Mouse (Mus musculus): ENCODE measurements at regions not wholly inside any gene's neighbourhood (a gene's known extent, or its start where the extent isn't known, plus 50 kb on each side); places are given as distances from the start of the nearest gene placed in this dataset.

- no peak overlapping the region for H3K4me2 ChIP-seq (ENCODE audit: low read depth, low read length)
- no peak overlapping the region for H3K4me3 ChIP-seq (ENCODE audit: low read length)
- no peak overlapping the region for H3K27ac ChIP-seq (ENCODE audit: low read length)
- H3K4me1 ChIP-seq (ENCODE audit: control insufficient read depth, insufficient read depth, low read length) = no peaks in the 10 kb centered on the region
- no peak for ATAC-seq (replicated peaks; ENCODE audit: extremely low read depth, insufficient read depth, low FRiP score)
- peaks cover 3% of the 10 kb centered on the region; the same call in 1 of the 2 replicates for H3K9me3 ChIP-seq (replicated peaks; ENCODE audit: control insufficient read depth, low read length)
- 79% methylated on average over 10 of the region's 10 CpGs for WGBS
- no peaks in the 10 kb centered on the region for H3K27me3 ChIP-seq (ENCODE audit: control insufficient read depth, insufficient read depth, low read length)
- H3K36me3 ChIP-seq (ENCODE audit: control insufficient read depth, insufficient read depth) = no peaks in the 10 kb centered on the region
- H3K9ac ChIP-seq (ENCODE audit: low read length) = no peak overlapping the region
Observed at GRCm38 (mm10) chr17:83085792-83086475, 129.2 kb upstream of the Pkdcc start.

- Histone ChIP-seq H3K4me3 (ENCODE audit: low read length) (no peak overlapping the region), H3K9ac (ENCODE audit: low read length) (no peak overlapping the region), H3K9me3 (replicated peaks; ENCODE audit: control insufficient read depth, low read length) (peaks cover 3% of the 10 kb centered on the region; the same call in 1 of the 2 replicates), H3K27ac (ENCODE audit: low read length) (no peak overlapping the region), H3K4me2 (ENCODE audit: low read depth, low read length) (no peak overlapping the region), H3K36me3 (ENCODE audit: control insufficient read depth, insufficient read depth) (no peaks in the 10 kb centered on the region), H3K4me1 (ENCODE audit: control insufficient read depth, insufficient read depth, low read length) (no peaks in the 10 kb centered on the region), H3K27me3 (ENCODE audit: control insufficient read depth, insufficient read depth, low read length) (no peaks in the 10 kb centered on the region)
- WGBS = 78% methylated on average over 2 of the region's 2 CpGs
- no peak for ATAC-seq (replicated peaks; ENCODE audit: extremely low read depth, insufficient read depth, low FRiP score)
Observed at GRCm38 (mm10) chr17:83086703-83087102, 128.4 kb upstream of the Pkdcc start.

- no peak overlapping the region for H3K4me3 ChIP-seq (ENCODE audit: low read length)
- ATAC-seq (replicated peaks; ENCODE audit: extremely low read depth, insufficient read depth, low FRiP score) = no peak
- 72% methylated on average over 2 of the region's 2 CpGs for WGBS
Observed at GRCm38 (mm10) chr17:83088471-83088870, 126.6 kb upstream of the Pkdcc start.

GRCm38 (mm10) chr17:83089856-83090692, 125.0 kb upstream of the Pkdcc start:
- Histone ChIP-seq H3K27me3 (ENCODE audit: control insufficient read depth, insufficient read depth, low read length) (no peaks in the 10 kb centered on the region), H3K27ac (ENCODE audit: low read length) (no peak overlapping the region), H3K4me3 (ENCODE audit: low read length) (no peak overlapping the region), H3K9me3 (replicated peaks; ENCODE audit: control insufficient read depth, low read length) (peaks cover 3% of the 10 kb centered on the region; the same call in 1 of the 2 replicates), H3K4me2 (ENCODE audit: low read depth, low read length) (no peak overlapping the region), H3K9ac (ENCODE audit: low read length) (no peak overlapping the region), H3K36me3 (ENCODE audit: control insufficient read depth, insufficient read depth) (no peaks in the 10 kb centered on the region), H3K4me1 (ENCODE audit: control insufficient read depth, insufficient read depth, low read length) (no peaks in the 10 kb centered on the region)
- 65% methylated on average over 10 of the region's 10 CpGs for WGBS
- ATAC-seq (replicated peaks; ENCODE audit: extremely low read depth, insufficient read depth, low FRiP score) = no peak

More at GRCm38 (mm10) chr17:83088471-83088870, 126.6 kb upstream of the Pkdcc start:
- Histone ChIP-seq H3K4me1 (ENCODE audit: control insufficient read depth, insufficient read depth, low read length) (no peaks in the 10 kb centered on the region), H3K27ac (ENCODE audit: low read length) (no peak overlapping the region), H3K9me3 (replicated peaks; ENCODE audit: control insufficient read depth, low read length) (peaks cover 3% of the 10 kb centered on the region; the same call in 1 of the 2 replicates), H3K4me2 (ENCODE audit: low read depth, low read length) (no peak overlapping the region), H3K27me3 (ENCODE audit: control insufficient read depth, insufficient read depth, low read length) (no peaks in the 10 kb centered on the region), H3K36me3 (ENCODE audit: control insufficient read depth, insufficient read depth) (no peaks in the 10 kb centered on the region), H3K9ac (ENCODE audit: low read length) (no peak overlapping the region)

GRCm38 (mm10) chr17:83093862-83094261, 121.2 kb upstream of the Pkdcc start:
- no peak overlapping the region for H3K4me3 ChIP-seq (ENCODE audit: low read length)
- no peak for ATAC-seq (replicated peaks; ENCODE audit: extremely low read depth, insufficient read depth, low FRiP score)
- H3K27ac ChIP-seq (ENCODE audit: low read length) = no peak overlapping the region
- H3K9me3 ChIP-seq (replicated peaks; ENCODE audit: control insufficient read depth, low read length) = no peaks in the 10 kb centered on the region
- no peaks in the 10 kb centered on the region for H3K27me3 ChIP-seq (ENCODE audit: control insufficient read depth, insufficient read depth, low read length)
- no peaks in the 10 kb centered on the region for H3K4me1 ChIP-seq (ENCODE audit: control insufficient read depth, insufficient read depth, low read length)
- no peak overlapping the region for H3K9ac ChIP-seq (ENCODE audit: low read length)
- H3K4me2 ChIP-seq (ENCODE audit: low read depth, low read length) = no peak overlapping the region
- H3K36me3 ChIP-seq (ENCODE audit: control insufficient read depth, insufficient read depth) = no peaks in the 10 kb centered on the region
- WGBS = 69% methylated on average over 5 of the region's 5 CpGs

- H3K36me3 ChIP-seq (ENCODE audit: control insufficient read depth, insufficient read depth) = no peaks in the 10 kb centered on the region
- no peak overlapping the region for H3K4me3 ChIP-seq (ENCODE audit: low read length)
- H3K4me2 ChIP-seq (ENCODE audit: low read depth, low read length) = no peak overlapping the region
- 45% methylated on average over 8 of the region's 8 CpGs for WGBS
- H3K9ac ChIP-seq (ENCODE audit: low read length) = no peak overlapping the region
- no peaks in the 10 kb centered on the region for H3K9me3 ChIP-seq (replicated peaks; ENCODE audit: control insufficient read depth, low read length)
- no peak for ATAC-seq (replicated peaks; ENCODE audit: extremely low read depth, insufficient read depth, low FRiP score)
- no peaks in the 10 kb centered on the region for H3K4me1 ChIP-seq (ENCODE audit: control insufficient read depth, insufficient read depth, low read length)
- H3K27me3 ChIP-seq (ENCODE audit: control insufficient read depth, insufficient read depth, low read length) = no peaks in the 10 kb centered on the region
- H3K27ac ChIP-seq (ENCODE audit: low read length) = no peak overlapping the region
Observed at GRCm38 (mm10) chr17:83096451-83096850, 118.6 kb upstream of the Pkdcc start.

- no peak overlapping the region for H3K4me2 ChIP-seq (ENCODE audit: low read depth, low read length)
- whole genome bisulfite sequencing = 93% methylated on average over 16 of the region's 16 CpGs
Observed at GRCm38 (mm10) chr17:83097998-83098397, 117.1 kb upstream of the Pkdcc start.

GRCm38 (mm10) chr17:83098679-83099413, 116.2 kb upstream of the Pkdcc start:
- 0 out of 2 replicates have a peak, but pooled peaks cover 2% of the 10 kb centered on the region for H3K4me1 ChIP-seq (ENCODE audit: control insufficient read depth, insufficient read depth, low read length)
- H3K4me3 ChIP-seq (ENCODE audit: low read length) = no peak overlapping the region
- H3K27ac ChIP-seq (ENCODE audit: low read length) = no peak overlapping the region
- H3K9me3 ChIP-seq (replicated peaks; ENCODE audit: control insufficient read depth, low read length) = no peaks in the 10 kb centered on the region
- no peak overlapping the region for H3K4me2 ChIP-seq (ENCODE audit: low read depth, low read length)
- no peak for ATAC-seq (replicated peaks; ENCODE audit: extremely low read depth, insufficient read depth, low FRiP score)
- no peaks in the 10 kb centered on the region for H3K27me3 ChIP-seq (ENCODE audit: control insufficient read depth, insufficient read depth, low read length)
- 75% methylated on average over 12 of the region's 12 CpGs for WGBS
- H3K36me3 ChIP-seq (ENCODE audit: control insufficient read depth, insufficient read depth) = no peaks in the 10 kb centered on the region
- H3K9ac ChIP-seq (ENCODE audit: low read length) = no peak overlapping the region

More at GRCm38 (mm10) chr17:83097998-83098397, 117.1 kb upstream of the Pkdcc start:
- H3K36me3 ChIP-seq (ENCODE audit: control insufficient read depth, insufficient read depth) = no peaks in the 10 kb centered on the region
- H3K27me3 ChIP-seq (ENCODE audit: control insufficient read depth, insufficient read depth, low read length) = no peaks in the 10 kb centered on the region
- H3K9ac ChIP-seq (ENCODE audit: low read length) = no peak overlapping the region
- 0 out of 2 replicates have a peak, but pooled peaks cover 2% of the 10 kb centered on the region for H3K4me1 ChIP-seq (ENCODE audit: control insufficient read depth, insufficient read depth, low read length)
- no peaks in the 10 kb centered on the region for H3K9me3 ChIP-seq (replicated peaks; ENCODE audit: control insufficient read depth, low read length)
- no peak overlapping the region for H3K27ac ChIP-seq (ENCODE audit: low read length)
- H3K4me3 ChIP-seq (ENCODE audit: low read length) = no peak overlapping the region
- no peak for ATAC-seq (replicated peaks; ENCODE audit: extremely low read depth, insufficient read depth, low FRiP score)
